9 mouse cellular contexts compared by ENCODE assay signal in the genomic region with DNA sequence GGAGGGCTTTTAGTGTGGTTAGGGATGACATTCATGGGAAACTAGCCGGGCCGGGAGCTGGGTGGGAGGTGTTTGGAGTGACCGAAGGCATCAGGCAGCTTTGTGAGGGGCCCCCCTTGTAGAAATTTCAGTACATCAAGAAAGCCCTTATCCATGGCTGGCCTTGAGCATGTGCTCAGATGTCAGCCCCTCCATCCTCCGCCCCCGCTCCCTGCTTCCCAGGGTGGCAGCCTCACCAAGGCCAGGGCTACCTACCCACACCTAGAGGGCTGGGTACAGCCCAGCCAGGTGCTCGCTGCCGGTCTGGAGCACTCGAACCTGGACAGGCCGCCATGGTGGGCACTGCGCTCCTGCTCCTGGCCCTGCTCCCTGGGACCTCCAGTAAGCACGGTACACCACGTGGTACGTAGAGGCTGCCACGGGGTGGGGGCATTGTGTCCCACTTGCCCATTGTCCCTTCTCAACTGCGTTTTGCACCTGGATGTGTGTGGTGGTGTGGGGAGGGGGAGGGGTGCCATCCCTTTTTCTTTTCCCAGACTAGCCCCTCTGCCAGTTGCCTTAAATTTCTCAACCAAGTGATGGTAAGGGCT. TPM values are rescaled to one million over a fixed set of nuclear protein-coding genes. Genes with fewer than 3 reads are reported as not detected.
DNase-seq lines count a peak whose midpoint lies in the region; ATAC-seq lines count a peak whose summit lies in the region.
"Had no signal": no experiment of that assay in that cellular context is flagged by ENCODE, and none has a peak within 500 bp of the region (broad histone marks: within the 10 kb centered on the region; RNA-seq: fewer than 3 reads in every experiment).

A gene (plus strand): TSS at position 264 of the 590 bp plus-strand sequence.

- no peak for ATAC-seq in heart, embryonic 13.5 days (ENCODE audit: extremely low read depth, insufficient number of reproducible peaks, low FRiP score, low TSS enrichment)
- ATAC-seq in megakaryocyte, adult 5-6 weeks (ENCODE audit: poor library complexity, severe bottlenecking) = no peak
- no peak for ATAC-seq in limb, embryonic 12.5 days (ENCODE audit: insufficient number of reproducible peaks, insufficient read depth, low FRiP score, low TSS enrichment, low read depth)

- H3K27ac ChIP-seq in heart, embryonic 13.5 days (replicated peaks) = peak within 1 kb of the TSS; percentile 51
- peak within 1 kb of the TSS; percentile 72; the same call in 1 of the 2 replicates for H3K27ac ChIP-seq in limb, embryonic 12.5 days

- H3K4me2 ChIP-seq in heart, embryonic 13.5 days = peak within 1 kb of the TSS; percentile 64
- H3K4me2 ChIP-seq in limb, embryonic 12.5 days = peak within 1 kb of the TSS; percentile 27; the same call in 1 of the 2 replicates

- peaks cover 64% of the 10 kb centered on the region for H3K36me3 ChIP-seq in heart, embryonic 13.5 days
- H3K36me3 ChIP-seq in megakaryocyte, embryonic 14.5 days (replicated peaks; ENCODE audit: low read length) = peaks cover 75% of the 10 kb centered on the region
- H3K36me3 ChIP-seq in limb, embryonic 12.5 days = peaks cover 71% of the 10 kb centered on the region

- DNase-seq in heart, adult 18-20 months = no peak
- DNase-seq in adrenal gland, postnatal 10 days = peak; percentile 43
- DNase-seq in right cerebral cortex, postnatal 36 days (ENCODE audit: low spot score in 2 of 2) = no peak
- no peak for DNase-seq in left cerebral cortex, postnatal 4 days
- DNase-seq: lung, postnatal 4 days had no signal

- H3K4me1 ChIP-seq in heart, embryonic 13.5 days = peaks cover 32% of the 10 kb centered on the region
- H3K4me1 ChIP-seq in megakaryocyte, embryonic 14.5 days = peaks cover 27% of the 10 kb centered on the region
- H3K4me1 ChIP-seq in limb, embryonic 12.5 days (replicated peaks) = peaks cover 29% of the 10 kb centered on the region

- no peaks in the 10 kb centered on the region for H3K27me3 ChIP-seq in heart, embryonic 13.5 days (replicated peaks)
- H3K27me3 ChIP-seq in megakaryocyte, embryonic 14.5 days (replicated peaks) = no peaks in the 10 kb centered on the region
- H3K27me3 ChIP-seq in limb, embryonic 12.5 days = peaks cover 4% of the 10 kb centered on the region

- intact Hi-C loops in left cerebral cortex, postnatal 4 days (cut with DNase I) = no loop called here

- H3K4me3 ChIP-seq in heart, embryonic 13.5 days = peak within 1 kb of the TSS; percentile 32
- no peak within 1 kb of the TSS for H3K4me3 ChIP-seq in megakaryocyte, embryonic 14.5 days (replicated peaks)
- H3K4me3 ChIP-seq in limb, embryonic 12.5 days (replicated peaks) = no peak within 1 kb of the TSS

- H3K9me3 ChIP-seq in heart, embryonic 13.5 days = no peaks in the 10 kb centered on the region
- no peaks in the 10 kb centered on the region for H3K9me3 ChIP-seq in megakaryocyte, embryonic 14.5 days
- H3K9me3 ChIP-seq in limb, embryonic 12.5 days = no peaks in the 10 kb centered on the region

- peak within 1 kb of the TSS; percentile 72 for H3K9ac ChIP-seq in heart, embryonic 13.5 days
- H3K9ac ChIP-seq in limb, embryonic 12.5 days (replicated peaks) = peak within 1 kb of the TSS; percentile 47; the same call in 1 of the 2 replicates

- 68% methylated on average over 15 of the region's 15 CpGs for WGBS in heart, embryonic 13.5 days
- 83% methylated on average over 15 of the region's 15 CpGs for WGBS in limb, embryonic 12.5 days

RNA-seq across cellular contexts. Expression of the gene that starts here (rescaled TPM):
- polyA plus RNA-seq in heart, embryonic 13.5 days (2015; fragmentation: Nextera tagmentation; extraction: Ambion mirVana) = 2.2 and 2.5 TPM in 2 replicates
- 1 to 10 TPM; 1.7 TPM for total RNA-seq in heart, adult 18-20 months (2021)
- 35.3 and 93.0 TPM in 2 replicates for polyA plus RNA-seq in megakaryocyte, embryonic 14.5 days (2012; ENCODE audit: insufficient read depth, low replicate concordance)
- total RNA-seq in megakaryocyte, adult 5-6 weeks (2015) = 1.5 and 2.1 TPM in 2 replicates
- total RNA-seq in megakaryocyte, adult 5-6 weeks (2017) = 0.44 and 2.5 TPM in 2 replicates
- total RNA-seq in adrenal gland, postnatal 10 days (2021) = 10 to 100 TPM; 10.5 to 20.2 TPM
- 5.5 and 6.5 TPM in 2 replicates for polyA plus RNA-seq in limb, embryonic 12.5 days (2016; fragmentation: Nextera tagmentation; extraction: Ambion mirVana)
- total RNA-seq in left cerebral cortex, postnatal 4 days (2021) = 10 to 100 TPM in 1 of 2 experiments, 1 to 10 TPM in 1; 8.7 to 12.9 TPM
